Mouse (Mus musculus): ENCODE data around the gene Ccdc107.
A peak's percentile ranks its signal among the peaks of the same experiment; 100 is the strongest.

Ccdc107 gene

DNA sequence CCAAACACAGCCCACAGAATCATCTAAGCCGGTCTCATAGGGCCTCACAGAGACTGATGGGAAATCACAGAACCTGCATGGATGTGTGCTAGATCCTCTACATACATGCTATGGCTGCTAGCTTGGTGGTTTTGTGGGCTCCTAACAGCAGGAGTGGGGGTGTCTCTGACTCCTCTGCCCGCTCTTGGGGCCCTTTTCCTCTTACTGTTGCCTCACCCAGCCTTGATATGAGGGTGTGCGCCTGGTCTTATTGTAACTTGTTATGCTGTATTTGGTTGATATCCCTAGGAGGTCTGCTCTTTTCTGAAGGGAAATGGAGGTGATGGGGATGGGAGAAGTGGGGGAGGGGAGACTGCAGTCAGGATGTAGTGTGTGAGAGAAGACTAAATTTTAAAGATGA is 3.1 kb upstream of the Ccdc107 start:
- DNase-seq, result no peak

DNA sequence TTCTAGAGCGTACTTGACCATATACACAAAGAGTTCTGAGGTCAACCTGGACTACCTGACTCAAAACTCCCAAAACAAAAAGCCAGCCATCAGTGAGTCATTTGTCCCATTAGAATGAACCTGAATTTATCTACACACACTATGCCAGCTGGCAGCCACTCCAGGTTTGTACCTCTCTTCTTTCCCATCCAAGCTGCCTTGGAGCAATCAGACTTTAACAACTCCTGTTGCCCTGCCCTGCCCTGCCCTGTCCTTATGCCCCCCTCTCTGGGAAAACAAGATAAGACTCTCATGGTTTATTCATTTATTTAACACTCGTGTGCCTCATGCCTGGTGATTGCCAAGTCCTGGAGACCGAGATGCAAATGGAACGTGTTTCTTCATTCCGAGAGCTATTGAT is 1.9 kb upstream of the Ccdc107 start:
- DNase-seq, result peak; percentile 58

DNA sequence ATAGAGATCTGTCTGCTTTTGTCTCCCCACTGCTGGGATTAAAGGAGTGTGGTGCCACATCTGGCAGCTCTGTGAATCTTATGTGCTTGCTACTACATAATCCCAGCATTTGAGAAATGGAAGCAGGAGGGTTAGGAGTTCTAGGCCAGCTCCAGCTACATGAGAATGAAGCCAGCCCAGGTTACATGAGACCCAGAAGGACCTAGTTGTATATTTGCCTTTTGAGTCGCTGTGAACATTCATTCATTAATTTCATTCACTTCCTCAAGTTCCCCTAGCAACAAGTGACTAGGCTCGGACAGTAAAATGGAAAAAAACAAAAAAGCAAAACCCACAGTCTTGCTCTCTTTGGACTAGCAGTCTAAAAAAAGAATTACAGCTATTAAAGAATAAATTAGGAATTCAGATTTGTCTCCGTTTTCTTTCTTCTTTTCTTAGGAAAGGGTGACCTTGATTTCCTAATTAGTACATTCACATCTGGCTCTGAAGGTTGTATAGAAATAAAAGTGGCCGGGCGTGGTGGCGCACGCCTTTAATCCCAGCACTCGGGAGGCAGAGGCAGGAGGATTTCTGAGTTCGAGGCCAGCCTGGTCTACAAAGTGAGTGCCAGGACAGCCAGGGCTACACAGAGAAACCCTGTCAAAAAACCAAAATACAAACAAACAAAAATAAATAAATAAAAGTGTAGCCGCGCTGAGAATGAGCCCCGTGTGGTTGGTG is 439 bp upstream of the Ccdc107 start:
- no peak for DNase-seq

DNA sequence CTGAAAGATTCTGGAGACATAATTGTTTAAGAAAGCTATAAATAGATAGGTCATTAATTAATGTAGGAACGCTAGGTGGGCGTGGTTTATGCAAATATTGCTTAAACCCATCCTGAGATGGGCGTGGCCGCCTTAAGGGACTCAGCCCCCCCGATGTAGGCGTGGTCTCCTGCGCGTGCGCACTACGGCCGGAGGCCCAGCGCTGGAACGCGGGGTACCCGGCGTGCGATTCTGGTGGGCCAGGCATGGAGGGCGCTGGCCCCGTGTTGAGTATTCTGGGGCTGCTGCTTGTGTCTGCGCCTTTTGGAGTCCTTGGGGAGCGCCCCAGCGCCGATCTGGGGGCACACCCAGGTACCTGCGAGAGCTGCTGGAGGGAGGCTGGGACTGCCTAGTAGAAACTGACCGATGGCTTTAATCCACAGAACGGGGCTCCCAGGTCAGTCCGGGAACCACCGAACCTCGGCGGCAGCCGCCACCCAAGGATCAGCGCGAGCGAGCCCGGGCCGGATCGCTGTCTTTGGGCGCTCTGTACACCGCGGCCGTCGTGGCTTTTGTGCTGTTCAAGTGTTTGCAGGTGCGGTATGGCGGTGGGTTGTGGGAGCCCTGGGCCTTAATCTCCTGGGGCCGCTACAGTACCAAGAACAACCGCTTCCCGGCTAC is 616 bp downstream of the Ccdc107 start:
- peak; percentile 98 for DNase-seq

DNA sequence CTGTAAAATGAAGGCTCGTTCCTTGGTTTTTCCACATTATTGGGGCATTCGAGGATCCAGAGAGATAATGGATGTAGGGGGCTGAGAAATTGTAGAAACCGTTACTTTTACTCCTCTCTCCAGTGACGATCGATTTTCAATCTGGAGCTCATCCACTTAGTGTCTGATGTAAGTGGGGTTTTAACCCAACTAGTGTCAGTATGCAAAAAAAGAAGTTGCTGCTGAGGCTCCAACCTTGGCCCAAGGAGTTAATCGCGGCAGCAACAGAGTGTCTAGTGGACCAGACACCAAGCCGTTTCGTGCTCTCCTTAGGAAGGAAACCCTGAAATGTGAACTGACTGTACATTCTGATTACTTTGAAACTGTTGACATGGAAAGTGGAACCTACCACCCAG is 1.1 kb downstream of the Ccdc107 start:
- no peak for DNase-seq

DNA sequence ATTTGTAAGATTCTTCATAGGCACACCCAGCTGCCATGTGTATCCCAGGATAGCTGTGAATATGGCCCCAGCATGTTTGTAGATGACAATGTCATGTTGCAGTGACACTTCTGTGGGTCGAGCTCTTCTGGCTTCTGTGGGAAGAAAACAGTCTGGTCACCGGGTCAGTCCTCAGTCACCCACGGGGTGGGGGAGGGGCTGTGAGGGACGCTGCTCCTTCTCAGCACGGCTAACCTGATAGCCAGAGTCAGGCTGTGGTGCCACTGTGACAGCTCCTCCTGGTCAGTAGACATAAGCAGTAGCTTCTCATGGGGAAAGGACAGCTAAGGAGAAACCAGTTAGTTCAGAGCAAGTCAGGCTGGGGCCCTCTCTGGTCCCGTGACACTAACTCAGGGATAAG is 3.9 kb downstream of the Ccdc107 start:
- no peak for DNase-seq

DNA sequence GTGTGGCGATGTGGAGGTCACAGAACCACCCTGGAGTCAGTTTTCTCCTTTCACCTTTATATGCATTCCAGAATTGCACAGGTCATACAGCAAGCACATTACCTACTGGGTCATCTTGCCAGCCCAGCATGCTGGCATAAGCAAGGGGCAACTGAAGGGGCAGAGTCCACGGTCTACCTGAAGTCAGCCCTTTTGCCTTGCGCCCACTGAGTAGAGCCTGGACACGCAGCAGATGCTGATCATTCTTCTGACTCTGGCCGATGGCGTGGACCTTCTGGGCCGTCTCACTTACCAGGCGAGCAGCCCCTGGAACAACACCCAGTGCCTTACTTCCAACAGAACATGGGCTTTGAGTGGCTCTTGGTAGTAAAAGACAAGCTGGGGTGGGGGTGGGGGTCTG is 4.7 kb downstream of the Ccdc107 start:
- no peak for DNase-seq

DNA sequence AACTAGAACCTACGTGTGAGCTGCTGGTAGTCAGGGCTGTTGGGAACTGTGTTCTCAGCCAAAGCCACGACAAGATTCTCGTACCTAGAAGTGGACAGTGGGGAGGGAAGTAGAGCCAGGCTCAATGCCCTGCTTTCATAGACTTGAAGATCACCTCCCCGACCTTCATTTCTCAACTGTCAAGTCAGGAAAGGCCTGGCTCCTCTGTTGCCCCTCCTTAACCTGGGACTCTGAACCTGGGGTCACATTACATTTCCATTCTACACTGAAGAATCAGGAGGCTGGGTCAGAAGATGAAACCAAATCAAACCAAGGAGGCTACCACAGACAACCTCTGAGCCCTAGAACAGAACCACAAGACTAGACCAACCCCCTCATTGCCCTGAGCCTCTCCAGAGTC is 5.2 kb downstream of the Ccdc107 start:
- DNase-seq, result no peak

DNA sequence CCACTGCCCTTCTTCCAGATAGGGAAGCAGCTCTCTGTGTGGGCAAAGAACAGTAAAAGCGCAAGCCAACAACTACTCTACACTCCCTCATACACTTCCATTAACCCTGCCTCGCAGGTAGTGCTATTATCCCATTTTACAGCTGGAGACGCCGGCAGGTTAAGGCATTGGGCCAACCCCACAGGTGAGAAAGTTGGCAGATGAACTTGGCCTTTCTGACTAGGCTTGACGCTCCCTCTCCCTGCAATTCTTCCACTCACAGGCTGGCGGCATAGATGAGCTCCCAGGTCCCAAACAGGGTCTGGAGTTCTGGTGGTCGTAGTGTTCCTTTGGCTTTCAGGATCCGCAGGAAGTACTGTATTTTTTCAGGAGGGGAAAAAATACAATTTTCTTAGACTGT is 6.3 kb downstream of the Ccdc107 start:
- DNase-seq, result no peak

DNA sequence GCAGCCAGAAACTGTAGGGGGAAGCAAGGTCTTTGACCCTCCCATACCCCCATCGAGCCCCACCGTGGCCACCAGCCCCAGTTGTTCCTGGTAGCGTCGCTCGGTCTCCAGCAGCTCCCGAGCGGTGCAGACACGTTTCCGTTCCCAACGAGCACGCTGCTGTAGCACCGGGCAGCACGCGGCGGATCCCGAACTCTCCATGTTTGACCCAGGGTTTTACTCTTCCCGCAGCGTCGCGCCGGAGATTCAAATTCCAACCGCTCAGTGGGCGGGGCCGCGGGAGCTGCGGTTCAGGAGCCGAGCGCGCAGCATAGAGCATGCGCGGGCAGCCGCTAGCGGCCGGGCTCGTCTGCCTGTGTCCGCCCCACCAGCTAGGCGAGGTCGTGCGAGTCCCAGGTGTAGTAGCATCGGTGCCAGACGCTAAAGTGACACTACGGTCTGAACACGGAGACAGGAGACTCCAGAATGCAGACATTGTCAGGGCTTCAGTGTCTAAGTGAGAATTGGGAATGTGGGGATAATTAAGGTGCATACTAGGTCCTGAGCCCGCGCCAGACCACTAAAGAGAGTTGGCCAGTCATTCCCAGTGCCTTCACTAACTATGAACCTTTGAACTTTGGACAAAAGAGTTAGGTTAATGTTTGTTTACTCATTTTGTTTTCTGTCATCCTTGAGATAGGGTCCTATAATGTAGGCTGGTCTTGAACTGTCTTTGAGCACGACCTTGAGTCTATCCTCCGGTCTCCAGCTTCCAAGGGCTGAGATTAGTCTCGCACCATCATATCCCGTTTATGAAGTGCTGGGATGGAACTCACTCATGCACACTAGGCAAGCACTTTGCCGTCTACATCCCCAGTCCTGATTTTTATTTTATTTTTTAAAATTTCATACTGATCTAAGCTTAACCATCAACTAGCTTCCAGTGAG is 7.0 kb downstream of the Ccdc107 start, which contains the start of gene Arhgef39:
Gene Arhgef39 (minus strand): TSS at position 289 of the 927 bp plus-strand sequence.
- DNase-seq, result peak; percentile 83

DNA sequence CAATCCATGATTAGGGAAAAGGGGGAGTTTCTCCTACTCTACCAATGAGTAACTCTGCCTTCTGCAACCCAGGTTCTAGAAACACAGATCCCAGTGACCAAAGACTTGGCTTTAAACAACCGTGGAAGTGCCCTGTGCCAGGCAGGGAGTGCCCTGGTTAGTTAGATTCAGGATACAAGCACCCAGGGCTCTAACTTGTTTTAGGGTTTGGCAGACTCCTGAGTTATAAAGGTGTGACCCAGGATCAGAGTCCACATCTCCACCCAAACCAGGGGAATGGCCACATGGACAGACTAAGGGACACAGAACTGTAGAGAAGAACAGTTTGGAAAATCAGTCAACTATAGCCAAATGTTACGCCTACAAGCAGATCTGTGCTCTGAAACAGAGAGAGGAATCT is 10.3 kb downstream of the Ccdc107 start:
- no peak for DNase-seq

DNA sequence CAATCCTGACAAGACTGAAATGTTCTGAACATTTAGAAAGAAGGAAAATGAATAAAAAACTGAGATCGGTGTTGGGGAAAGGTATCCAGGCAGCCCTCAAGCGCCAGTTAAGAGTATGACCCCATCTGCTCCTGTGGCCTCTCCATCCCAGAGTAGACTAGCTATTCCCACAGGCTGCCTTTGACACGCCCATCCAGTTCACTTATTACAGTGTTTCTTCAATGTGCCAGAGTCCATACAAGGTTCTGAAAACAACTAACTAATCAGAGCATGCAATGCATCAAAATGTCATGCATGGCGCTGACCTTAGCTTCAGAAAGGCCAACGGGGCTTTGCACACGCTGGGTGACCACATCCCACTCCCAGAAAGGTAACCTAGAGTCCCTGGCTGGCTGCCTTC is 10.8 kb downstream of the Ccdc107 start:
- no peak for DNase-seq

DNA sequence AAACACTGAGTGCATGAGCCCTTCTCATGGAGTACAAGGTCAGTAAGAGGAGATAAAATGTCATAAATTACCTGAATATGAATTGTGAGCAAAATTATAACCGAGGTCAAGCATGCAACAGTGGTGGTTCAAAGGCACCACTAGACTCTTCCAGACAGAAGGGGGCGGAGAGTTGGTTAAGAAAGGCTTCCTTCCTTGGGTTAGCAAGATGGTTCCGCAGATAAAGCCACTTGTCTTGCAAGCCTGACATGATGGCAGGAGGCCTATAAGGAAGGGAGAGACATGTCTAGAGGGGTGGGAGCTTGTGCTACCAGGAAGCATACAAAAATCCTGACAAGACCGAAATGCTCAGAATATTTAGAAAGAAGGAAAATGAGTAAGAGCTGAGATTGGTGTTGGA is 11.6 kb downstream of the Ccdc107 start:
- no peak for DNase-seq

DNA sequence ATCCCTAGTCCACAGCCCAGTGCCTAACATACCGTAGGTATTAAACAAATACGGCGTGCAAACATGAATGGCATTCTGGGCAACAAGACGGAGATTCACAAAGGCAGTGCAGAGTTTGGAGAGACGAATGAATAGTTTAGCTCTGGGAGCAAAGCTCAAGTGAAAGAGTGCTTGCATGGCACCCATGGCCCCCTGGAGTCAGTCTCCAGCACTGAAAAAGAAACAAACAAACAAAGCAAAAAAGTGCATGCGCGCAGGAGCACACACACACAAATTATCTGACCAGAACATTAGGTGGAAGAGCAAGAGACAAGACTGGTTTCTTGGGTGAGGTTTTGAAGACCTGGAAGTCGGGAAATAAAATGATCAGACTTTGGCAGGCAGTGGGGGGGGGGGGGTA is 13.4 kb downstream of the Ccdc107 start:
- no peak for DNase-seq

DNA sequence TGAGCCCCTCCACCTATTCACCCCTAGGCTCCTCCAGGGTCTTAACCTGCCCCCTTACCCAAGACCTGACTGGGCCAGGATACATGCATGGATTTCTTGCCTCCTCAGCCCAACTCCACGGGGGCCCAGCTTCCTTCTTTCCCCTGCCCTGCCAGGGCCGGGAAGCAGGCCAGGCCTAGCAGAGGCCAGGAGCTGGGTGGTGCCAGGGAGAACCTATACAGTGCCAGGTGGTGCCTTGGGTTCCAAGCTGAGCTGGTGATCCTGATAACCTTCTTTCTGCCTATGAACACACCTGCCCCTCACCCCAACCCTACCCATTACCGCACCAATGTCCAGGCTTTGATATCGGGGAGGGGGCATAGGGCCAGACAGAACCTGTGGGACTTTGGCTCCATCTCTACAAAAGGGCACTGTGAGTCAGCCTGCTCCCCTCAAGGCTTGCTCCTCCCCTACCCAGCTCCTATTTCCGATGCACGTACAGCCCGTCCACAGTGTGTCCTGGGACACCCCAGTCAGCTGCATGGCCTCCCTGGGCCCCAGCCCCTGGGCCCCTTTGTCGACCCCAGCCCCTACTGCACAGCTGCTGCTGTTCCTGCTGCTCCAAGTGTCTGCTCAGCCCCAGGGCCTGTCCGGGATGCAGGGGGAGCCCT is 14.0 kb downstream of the Ccdc107 start, which contains the start of gene Car9:
Gene Car9 (plus strand): TSS at position 431 of the 650 bp plus-strand sequence.
- DNase-seq, result no peak

DNA sequence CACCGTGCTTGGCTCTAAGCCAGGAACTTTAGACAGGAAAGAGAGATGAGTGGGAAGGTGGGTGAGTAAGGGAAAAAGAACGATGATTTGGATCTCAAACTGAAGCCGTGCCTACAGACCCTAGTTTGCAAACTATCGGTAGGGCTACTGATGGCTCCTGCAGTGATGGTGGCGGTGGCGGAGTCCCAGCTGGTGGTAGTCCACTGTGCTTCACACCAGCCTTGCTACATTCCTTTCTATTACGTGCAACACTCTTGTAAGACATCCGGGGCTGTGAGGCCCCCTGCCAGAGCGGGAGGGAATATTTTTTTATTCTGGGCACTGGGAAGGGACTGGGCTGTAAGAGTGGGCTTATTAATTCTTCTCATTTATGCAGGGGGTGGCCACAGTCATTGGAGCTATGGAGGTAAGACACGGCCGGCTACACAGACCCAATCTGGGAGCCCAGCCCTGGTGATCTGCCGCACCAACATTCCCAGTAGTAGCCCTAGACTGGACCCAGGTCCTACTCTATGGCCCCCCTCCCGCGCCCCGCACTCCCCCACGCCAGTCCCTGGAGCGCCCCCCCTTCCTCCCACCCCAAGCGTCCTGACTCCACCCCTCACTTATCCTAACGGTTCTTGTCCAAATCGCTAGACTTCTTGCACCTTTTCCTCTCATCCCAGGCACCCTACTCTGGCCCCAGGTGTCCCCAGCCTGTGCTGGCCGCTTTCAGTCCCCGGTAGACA is 15.4 kb downstream of the Ccdc107 start:
- peak; percentile 45 for DNase-seq

DNA sequence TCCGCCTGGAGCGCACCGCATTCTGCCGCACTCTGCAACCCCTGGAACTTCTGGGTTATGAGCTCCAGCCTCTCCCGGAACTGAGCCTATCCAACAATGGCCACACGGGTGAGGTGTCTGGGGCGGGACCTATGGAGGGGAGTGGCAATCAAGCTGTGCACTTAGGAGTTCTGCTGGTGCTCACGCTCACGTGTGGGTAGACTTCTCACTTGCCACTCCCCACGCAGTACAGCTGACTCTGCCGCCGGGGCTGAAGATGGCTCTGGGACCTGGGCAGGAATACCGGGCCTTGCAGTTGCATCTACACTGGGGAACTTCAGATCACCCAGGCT is 15.9 kb downstream of the Ccdc107 start:
- DNase-seq, result peak; percentile 67

DNA sequence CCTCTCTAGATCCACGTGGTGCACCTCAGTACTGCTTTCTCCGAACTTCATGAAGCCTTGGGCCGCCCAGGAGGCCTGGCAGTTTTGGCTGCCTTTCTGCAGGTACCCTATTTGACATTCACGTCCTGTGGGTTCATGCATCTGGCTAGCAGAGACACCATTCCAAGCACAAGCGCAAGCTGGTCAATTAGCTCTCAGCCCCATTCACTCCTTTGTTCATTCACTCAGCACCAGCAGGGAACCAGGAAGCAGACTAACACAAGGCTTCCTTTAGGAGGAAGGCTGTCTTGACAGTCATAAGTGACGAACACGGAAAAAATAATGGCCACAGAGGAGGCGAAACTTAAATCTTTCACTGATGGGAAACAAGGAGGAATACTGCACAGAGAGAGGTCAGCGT is 16.4 kb downstream of the Ccdc107 start:
- no peak for DNase-seq

DNA sequence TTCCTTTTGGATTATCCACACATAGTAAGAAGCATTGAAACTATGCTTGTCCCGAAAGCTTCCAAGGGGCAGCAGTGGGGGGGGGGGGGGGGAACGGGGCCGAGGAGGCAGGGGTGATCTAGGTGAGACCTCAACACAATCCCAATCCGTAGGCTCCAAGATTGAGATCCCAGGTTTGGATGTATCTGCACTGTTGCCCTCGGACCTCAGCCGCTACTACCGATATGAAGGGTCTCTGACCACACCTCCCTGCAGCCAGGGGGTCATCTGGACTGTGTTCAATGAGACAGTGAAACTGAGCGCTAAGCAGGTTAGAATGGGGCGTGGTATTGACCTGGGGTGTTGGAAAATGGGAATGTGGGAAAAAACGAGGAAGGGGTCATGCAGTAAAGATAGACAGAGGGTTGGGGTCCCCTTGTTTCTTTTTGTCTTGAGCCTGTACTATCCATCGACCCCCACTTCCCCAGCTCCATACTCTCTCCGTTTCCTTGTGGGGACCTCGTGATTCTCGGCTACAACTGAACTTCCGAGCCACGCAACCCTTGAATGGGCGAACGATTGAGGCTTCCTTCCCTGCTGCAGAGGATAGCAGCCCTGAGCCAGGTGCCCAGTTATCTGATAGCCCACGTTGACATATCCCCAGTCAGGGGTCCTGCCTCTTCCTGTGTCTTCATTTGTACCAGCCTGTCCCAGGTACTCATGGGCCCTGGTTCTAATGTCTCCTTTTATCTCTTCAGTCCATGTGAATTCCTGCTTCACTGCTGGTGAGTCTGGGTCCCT is 19.2 kb downstream of the Ccdc107 start:
- no peak for DNase-seq

DNA sequence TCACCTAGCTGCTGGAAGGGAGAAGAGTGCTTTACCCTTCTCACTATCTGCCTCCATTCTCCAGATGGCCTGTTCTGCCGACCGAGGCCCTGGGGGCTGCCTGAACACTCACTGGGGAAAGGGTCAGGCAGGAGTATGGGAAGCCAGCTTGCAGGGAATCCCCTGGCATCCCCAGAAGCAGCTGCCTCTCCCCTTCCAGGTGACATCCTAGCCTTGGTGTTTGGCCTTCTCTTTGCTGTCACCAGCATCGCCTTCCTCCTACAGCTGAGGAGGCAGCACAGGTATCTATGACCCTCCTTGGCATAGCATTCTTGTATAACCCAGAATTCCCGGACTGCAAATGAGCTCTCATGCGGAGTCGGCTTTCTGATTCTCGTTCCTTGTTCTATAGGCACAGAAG is 20.0 kb downstream of the Ccdc107 start:
- DNase-seq, result no peak

DNA sequence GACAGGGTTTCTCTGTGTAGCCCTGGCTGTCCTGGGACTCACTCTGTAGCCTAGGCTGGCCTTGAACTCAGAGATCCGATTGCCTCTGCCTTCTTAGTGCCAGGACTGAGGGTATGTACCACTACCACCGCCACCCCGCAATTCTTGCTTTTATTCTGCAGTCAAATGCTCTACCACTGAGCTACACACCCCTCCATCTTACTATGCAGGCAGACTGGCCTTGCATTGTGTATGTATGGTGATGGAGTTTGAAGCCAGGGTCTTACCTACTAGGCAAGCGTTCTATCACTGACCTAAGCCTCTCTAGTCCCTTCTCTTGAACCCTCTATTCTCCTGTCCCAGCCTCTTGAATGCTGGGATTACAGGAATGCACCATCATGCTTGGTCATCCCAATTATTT is 20.6 kb downstream of the Ccdc107 start:
- no peak for DNase-seq

DNA sequence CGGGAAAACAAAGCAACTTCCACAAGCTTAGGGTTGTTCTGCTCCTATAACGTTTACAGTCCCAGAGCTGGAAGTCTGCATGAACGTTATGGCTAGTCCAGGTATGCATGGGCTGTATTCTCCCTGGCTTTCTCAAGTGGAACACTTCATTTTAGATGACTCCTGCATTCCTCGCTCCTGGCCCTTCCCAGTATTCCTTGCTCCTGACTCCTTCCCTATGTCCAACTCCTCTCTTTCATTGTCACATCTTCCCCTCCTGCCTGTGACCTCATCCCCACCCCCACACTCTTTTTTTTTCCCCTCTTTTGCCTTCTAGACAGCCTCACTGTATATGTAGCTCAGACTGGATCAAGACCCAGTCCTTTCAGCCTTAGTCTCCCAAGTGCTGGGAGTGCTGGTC is 21.1 kb downstream of the Ccdc107 start:
- no peak for DNase-seq

Measured in lung, postnatal 14 days (tissue).